In the genomic region with DNA sequence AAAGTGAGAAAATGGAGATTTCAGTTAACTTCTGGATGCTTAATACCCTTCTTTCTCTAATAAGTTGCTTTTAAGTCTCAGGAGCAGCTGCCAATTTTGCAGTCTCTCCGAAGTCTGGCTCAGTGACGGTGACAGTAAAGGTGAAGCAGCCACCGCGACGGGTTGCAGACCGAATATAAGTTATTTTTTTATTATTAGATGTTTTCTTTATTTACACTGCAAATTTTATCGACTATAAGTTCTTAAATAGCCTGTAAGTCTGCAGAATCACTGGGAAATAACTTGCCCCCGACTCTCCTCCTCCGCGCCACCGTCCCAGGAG, we compare ENCODE assay signal across 8 mouse cellular contexts. TPM values are rescaled to one million over a fixed set of nuclear protein-coding genes. Genes with fewer than 3 reads are reported as not detected.
DNase-seq lines count a peak whose midpoint lies in the region; ATAC-seq and TF ChIP-seq lines count a peak whose summit lies in the region.

No protein-coding gene starts in this region.

- H3K4me2 ChIP-seq in limb, embryonic 15.5 days: peak overlapping the region; percentile 71
- H3K4me2 ChIP-seq in stomach, embryonic 16.5 days (ENCODE audit: low read depth, low read length): peak overlapping the region; percentile 86

- intact Hi-C loops in gastrocnemius, adult 2 months (cut with DNase I): loop anchor here (5.0 kb wide), 1 partner anchor 37 kb away; no protein-coding TSS in a partner anchor

- TF ChIP-seq CTCF in gastrocnemius, adult 2 months (IDR thresholded peaks at IDR 0.05): no peak
- TF ChIP-seq CTCF in testis, adult 2 months (IDR thresholded peaks at IDR 0.05; ENCODE audit: control insufficient read depth, insufficient read depth, insufficient replicate concordance, low read depth, low read length): no peak

- H3K27ac ChIP-seq in gastrocnemius, adult 2 months: peak overlapping the region; percentile 100
- no peak overlapping the region for H3K27ac ChIP-seq in testis, adult 2 months (ENCODE audit: control insufficient read depth, insufficient read depth, low read depth, low read length)
- peak overlapping the region; percentile 99 for H3K27ac ChIP-seq in limb, embryonic 15.5 days
- peak overlapping the region; percentile 52; the same call in 1 of the 2 replicates for H3K27ac ChIP-seq in stomach, embryonic 16.5 days (ENCODE audit: low read length)

- H3K4me3 ChIP-seq in gastrocnemius, adult 2 months: peak overlapping the region; percentile 93
- peak overlapping the region; percentile 92 for H3K4me3 ChIP-seq in testis, adult 2 months (ENCODE audit: control insufficient read depth, low read depth, low read length)
- H3K4me3 ChIP-seq in limb, embryonic 15.5 days: peak overlapping the region; percentile 82
- peak overlapping the region; percentile 84 for H3K4me3 ChIP-seq in stomach, embryonic 16.5 days (replicated peaks; ENCODE audit: low read length)

- H3K36me3 ChIP-seq in testis, adult 2 months (ENCODE audit: control insufficient read depth, insufficient read depth, low read length): no peaks in the 10 kb centered on the region
- H3K36me3 ChIP-seq in limb, embryonic 15.5 days: no peaks in the 10 kb centered on the region
- no peaks in the 10 kb centered on the region for H3K36me3 ChIP-seq in stomach, embryonic 16.5 days (ENCODE audit: control insufficient read depth, insufficient read depth, low read length)

- no peak for DNase-seq in gastrocnemius, adult 2 months
- no peak for DNase-seq in gastrocnemius, postnatal 10 days
- DNase-seq in testis, postnatal 10 days (ENCODE audit: low spot score): no peak
- DNase-seq in spleen, adult 12 weeks (ENCODE audit: low spot score): no peak
- no peak for DNase-seq in cerebellum, postnatal 25 days

- no peak for ATAC-seq in limb, embryonic 15.5 days (ENCODE audit: insufficient number of reproducible peaks, low FRiP score, low TSS enrichment, low read depth)
- ATAC-seq in stomach, embryonic 16.5 days (ENCODE audit: insufficient read depth, low FRiP score): no peak

- no peaks in the 10 kb centered on the region for H3K27me3 ChIP-seq in testis, adult 2 months (ENCODE audit: control insufficient read depth, insufficient read depth, low read length)
- no peaks in the 10 kb centered on the region for H3K27me3 ChIP-seq in limb, embryonic 15.5 days
- H3K27me3 ChIP-seq in stomach, embryonic 16.5 days (ENCODE audit: control insufficient read depth, insufficient read depth, low read length): no peaks in the 10 kb centered on the region

- WGBS in limb, embryonic 15.5 days: under 1% methylated on average over 11 of the region's 11 CpGs
- under 1% methylated on average over 11 of the region's 11 CpGs for WGBS in stomach, embryonic 16.5 days

- H3K9ac ChIP-seq in limb, embryonic 15.5 days: 0 out of 2 replicates have a peak overlapping the region, but pooled peaks have one; percentile 31
- H3K9ac ChIP-seq in stomach, embryonic 16.5 days (ENCODE audit: low read length): peak overlapping the region; percentile 98

- H3K4me1 ChIP-seq in testis, adult 2 months (ENCODE audit: control insufficient read depth, insufficient read depth, low read length): no peaks in the 10 kb centered on the region
- H3K4me1 ChIP-seq in limb, embryonic 15.5 days: peaks cover 15% of the 10 kb centered on the region; the same call in 1 of the 2 replicates
- H3K4me1 ChIP-seq in stomach, embryonic 16.5 days (ENCODE audit: control insufficient read depth, insufficient read depth, low read length): peaks cover 11% of the 10 kb centered on the region

- no peaks in the 10 kb centered on the region for H3K9me3 ChIP-seq in limb, embryonic 15.5 days
- no peaks in the 10 kb centered on the region for H3K9me3 ChIP-seq in stomach, embryonic 16.5 days (replicated peaks; ENCODE audit: control insufficient read depth, low read length)

- TF ChIP-seq POLR2A in testis, adult 2 months (IDR thresholded peaks at IDR 0.05; ENCODE audit: control insufficient read depth, low read depth, low read length): no peak

RNA-seq across cellular contexts. Expression of gene Tdrd3, which starts 1.0 kb away (rescaled TPM):
- 10 to 100 TPM; 23.5 to 24.2 TPM for total RNA-seq in gastrocnemius, adult 2 months (2021)
- total RNA-seq in gastrocnemius, postnatal 10 days (2021): 10 to 100 TPM; 28.1 to 29.5 TPM
- polyA plus RNA-seq in testis, adult 2 months (2012; rRNA removed): 7.9 and 8.8 TPM in 2 replicates
- polyA plus RNA-seq in limb, embryonic 15.5 days (2015; fragmentation: Nextera tagmentation; extraction: Ambion mirVana): 29.4 and 32.4 TPM in 2 replicates
- 23.9 and 24.6 TPM in 2 replicates for polyA plus RNA-seq in stomach, embryonic 16.5 days (2015; fragmentation: Nextera tagmentation; extraction: Ambion mirVana)
